Mouse (Mus musculus) liver, adult 2 months (tissue): Measurements from ENCODE around the gene Mrto4.

Experiments
- CTCF ChIP-seq: fragments of 200-500 bp; IDR thresholded peaks from 2 replicates; pipeline ENCODE4 v1.5.1; 2011; ENCODE audit warnings: low read depth, low read length, control low read depth
- POLR2A ChIP-seq: fragments of 200-500 bp; IDR thresholded peaks from 2 replicates; pipeline ENCODE4 v1.6.1; 2011; ENCODE audit warnings: low read length, control low read depth; ENCODE audit not compliant: insufficient read depth; ENCODE audit errors: extremely low read depth

DNA sequence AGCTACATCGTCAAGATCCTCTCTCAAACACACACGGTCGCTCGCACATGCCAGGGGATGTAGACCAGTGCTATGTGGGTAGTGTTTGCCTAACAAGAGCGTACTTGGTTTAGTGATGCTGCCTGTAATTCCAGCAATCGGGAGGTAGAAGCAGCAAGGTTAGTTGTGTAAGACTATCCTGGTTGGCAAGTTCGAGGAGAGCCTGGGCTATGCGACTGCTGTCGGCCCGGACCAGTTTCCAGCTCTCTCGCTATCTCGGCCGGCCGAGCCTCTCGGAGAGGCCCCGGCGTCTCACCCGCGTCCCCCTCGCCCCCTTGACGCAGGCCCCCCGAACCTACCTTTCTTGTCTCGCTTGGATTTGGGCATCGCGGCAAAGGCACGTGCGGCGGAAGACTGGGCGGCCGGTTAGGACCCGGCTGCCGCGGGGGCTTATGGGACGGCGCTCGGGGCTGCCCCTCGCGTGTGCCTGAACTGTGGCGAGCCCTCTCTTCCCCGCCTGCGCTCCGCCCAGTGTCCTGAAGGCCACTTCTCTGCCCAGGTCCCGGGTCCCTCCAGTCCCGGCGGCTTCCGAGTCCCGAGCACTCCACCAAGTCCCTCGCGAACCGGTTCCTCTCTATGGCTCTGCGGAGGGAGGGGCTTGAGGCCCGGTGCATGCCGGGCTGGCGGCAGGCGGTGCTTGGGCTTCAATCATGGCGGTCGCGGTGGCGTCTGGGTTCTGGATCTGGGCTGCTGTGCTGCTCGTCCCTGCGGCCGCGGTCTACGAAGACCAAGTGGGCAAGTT, at the start of gene Mrto4, which contains the start of the genes Emc1 and Ubr4:
- TF ChIP-seq CTCF: no peak
- TF ChIP-seq POLR2A: peak; percentile 41; the same call in 1 of the 2 replicates
